Mouse (Mus musculus): ENCODE measurements at regions not wholly inside any gene's neighbourhood (a gene's known extent, or its start where the extent isn't known, plus 50 kb on each side); places are given as distances from the start of the nearest gene placed in this dataset.

GRCm38 (mm10) chr11:22675047-22675446 lies 163.2 kb downstream of the Tmem17 start:
- TF ChIP-seq CTCF (IDR thresholded peaks at IDR 0.05; ENCODE audit: insufficient read depth, low read length) (no peak), POLR2A (IDR thresholded peaks at IDR 0.05; ENCODE audit: borderline replicate concordance, extremely low read depth, low read depth, low read length) (no peak)

All from lung, adult 2 months (tissue).